Mouse (Mus musculus) MEL (cell line): ENCODE data around the gene Ugt1a1.

Experiments
- CTCF ChIP-seq, 3 experiments: IDR thresholded peaks in 2 of 3; conservative IDR thresholded peaks in 1 of 3; 2 replicates each; pipeline ENCODE4 v1.5.1; 2011 to 2012; ENCODE audit warnings: low read length in 3 of 3, low read depth in 2 of 3, mild to moderate bottlenecking in 2 of 3, improper control_type of control experiment in 1 of 3, inconsistent platforms in 1 of 3, mixed read lengths in 1 of 3, moderate library complexity in 1 of 3; ENCODE audit not compliant: control insufficient read depth in 1 of 3, insufficient read depth in 1 of 3, poor library complexity in 1 of 3, severe bottlenecking in 1 of 3
- MAX ChIP-seq: IDR thresholded peaks from 2 replicates; pipeline ENCODE4 v1.6.1; 2011; ENCODE audit warnings: low read length, improper control_type of control experiment
- POLR2A ChIP-seq, 2 experiments: IDR thresholded peaks; 2 replicates each; pipeline ENCODE4 v1.6.1; 2011 to 2012; ENCODE audit warnings: low read length in 2 of 2, mild to moderate bottlenecking in 2 of 2, control low read depth in 1 of 2, improper control_type of control experiment in 1 of 2, low read depth in 1 of 2, moderate library complexity in 1 of 2; ENCODE audit not compliant: control insufficient read depth in 1 of 2, insufficient read depth in 1 of 2, poor library complexity in 1 of 2
- UBTF ChIP-seq: IDR thresholded peaks from 2 replicates; pipeline ENCODE4 v1.6.1; 2012; ENCODE audit warnings: low read depth, mild to moderate bottlenecking, inconsistent platforms, low read length, improper control_type of control experiment, moderate library complexity, borderline replicate concordance; ENCODE audit not compliant: insufficient read depth
- USF1 ChIP-seq: IDR thresholded peaks from 2 replicates; pipeline ENCODE4 v1.6.1; 2014; ENCODE audit warnings: low read depth, mild to moderate bottlenecking, inconsistent platforms, low read length, improper control_type of control experiment, moderate library complexity

GRCm38 (mm10) chr1:88197443-88197842, 14.3 kb upstream of the Ugt1a1 start:
- TF ChIP-seq POLR2A (IDR thresholded peaks at IDR 0.05; ENCODE audit: control insufficient read depth in 1 of 2, insufficient read depth in 1 of 2, low read depth in 1 of 2, low read length in 2 of 2, poor library complexity in 1 of 2) (no peak), MAX (no peak), UBTF (no peak), CTCF (IDR thresholded peaks at IDR 0.05 in 2 of 3, conservative IDR thresholded peaks at IDR 0.05 in 1 of 3; ENCODE audit: control insufficient read depth in 1 of 3, insufficient read depth in 1 of 3, low read depth in 2 of 3, low read length in 3 of 3, poor library complexity in 1 of 3, severe bottlenecking in 1 of 3) (no peak), USF1 (no peak)
